Mouse (Mus musculus) left cerebral cortex, adult 8-10 months (tissue): Measurements from ENCODE around the gene Sdhaf4. TPM values are rescaled to one million over a fixed set of nuclear protein-coding genes. Genes with fewer than 3 reads are reported as not detected.
A peak's percentile ranks its signal among the peaks of the same experiment; 100 is the strongest.
"Not testable (repeated sequence)": the region's sequence is repeated elsewhere in the genome, so short reads cannot be mapped to it uniquely, and the experiment has no call there.

Experiments used
- DNase-seq, 2 experiments: peaks; one replicate each; pipeline ENCODE4 v3.0.0; 2022; ENCODE audit warnings: low spot score in 2 of 2
- total RNA-seq, 4 experiments: library from RNA; stranded (reverse); gene quantifications; 2 replicates each; pipeline ENCODE4 v1.2.4; 2022

Gene Sdhaf4
- 10 to 100 TPM; 45.8 to 54.6 (median 51.3) TPM for total RNA-seq

DNA sequence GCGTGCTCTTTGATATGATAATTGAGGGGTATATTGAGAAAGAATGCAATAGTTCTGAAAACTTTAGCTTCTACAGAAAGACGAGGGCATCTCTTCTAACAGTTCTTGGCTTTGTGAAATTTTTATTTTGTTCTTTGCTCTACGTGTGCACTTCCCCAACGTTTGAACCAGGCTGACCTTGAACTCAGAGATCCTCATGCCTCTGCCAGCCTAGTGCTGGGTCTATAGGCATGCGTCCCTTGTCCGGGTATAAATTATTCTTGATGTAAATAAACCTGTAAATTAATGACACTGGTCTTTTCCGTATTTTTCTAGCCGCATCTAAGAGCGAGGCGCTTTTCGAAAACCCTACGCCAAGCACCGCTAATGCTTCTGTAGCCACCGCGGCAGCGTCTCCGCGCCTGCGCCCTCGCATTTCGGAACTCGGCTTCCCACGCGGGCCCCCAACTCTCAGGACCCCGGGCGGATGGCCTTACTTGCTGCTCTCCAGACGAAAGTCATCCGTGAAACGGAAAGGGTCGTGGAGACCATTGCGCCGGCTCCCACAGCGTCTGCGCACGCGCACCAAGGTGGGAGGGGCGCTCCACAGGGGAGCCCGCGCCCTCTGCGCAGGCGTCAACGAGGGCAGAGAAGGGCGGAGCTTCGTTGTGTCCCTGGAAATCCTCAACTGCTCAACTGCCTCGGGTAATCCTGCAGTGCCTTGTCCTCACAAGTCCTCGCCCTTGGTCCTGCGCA lies at the start of gene Sdhaf4:
Gene Sdhaf4, minus strand, starts transcription at position 587 of the 735 bp plus-strand sequence.
- DNase-seq, result peak; percentile 85 to 95

DNA sequence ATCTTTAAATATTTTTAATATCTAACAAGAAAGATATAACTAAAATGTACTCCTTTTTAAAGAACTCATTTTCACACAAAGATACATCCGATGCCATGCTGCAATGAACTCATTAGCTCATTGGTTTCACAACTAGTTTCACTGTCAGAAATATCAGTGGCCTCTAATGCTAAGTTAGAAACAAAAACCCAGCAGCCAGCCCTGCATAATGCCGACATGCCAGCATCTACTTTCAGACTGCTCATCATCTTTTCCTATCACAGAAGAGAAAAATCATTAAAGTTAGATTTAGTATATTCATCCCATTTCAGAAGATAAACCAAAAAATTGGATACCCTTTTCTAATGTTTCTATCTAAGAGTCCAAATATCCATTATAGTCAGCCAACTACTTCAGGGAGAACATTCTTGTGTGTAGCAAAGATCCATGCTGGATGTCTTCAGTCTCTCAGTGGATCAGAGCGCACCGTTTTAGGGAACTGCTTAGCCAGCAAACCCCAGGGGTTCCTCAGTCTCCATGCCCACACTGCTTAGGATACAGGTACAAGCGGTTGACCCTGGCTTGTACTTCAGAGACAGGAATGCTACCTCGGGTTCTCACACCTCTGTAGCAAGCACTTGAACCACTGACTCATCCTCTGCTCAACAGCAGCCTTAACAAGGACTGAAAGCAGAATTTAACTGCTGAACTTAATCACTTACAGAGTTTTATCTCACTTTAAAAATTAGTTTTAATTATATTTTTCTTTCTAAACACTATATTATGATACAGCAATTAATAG lies 41.5 kb upstream of the Sdhaf4 start:
- no peak for DNase-seq

DNA sequence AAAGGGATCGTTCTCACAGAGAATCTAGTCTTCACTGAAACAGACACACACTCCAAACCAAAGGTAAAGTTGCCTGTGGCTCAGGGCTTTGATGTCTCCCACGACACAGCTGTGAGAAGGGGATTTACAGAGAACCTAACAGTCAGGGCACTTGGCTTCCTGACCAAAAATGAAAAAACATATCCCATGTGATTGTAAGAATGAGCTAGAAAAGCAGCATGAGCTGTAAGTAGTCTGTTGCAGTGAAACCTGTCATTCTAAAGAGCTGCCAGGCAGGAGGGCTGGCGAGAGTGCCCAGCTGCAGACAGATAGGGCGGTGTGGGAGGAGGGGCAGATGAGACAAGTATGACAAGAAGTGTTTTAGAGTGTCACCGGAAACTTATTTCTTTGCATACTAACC lies 40.2 kb upstream of the Sdhaf4 start:
- no peak for DNase-seq

DNA sequence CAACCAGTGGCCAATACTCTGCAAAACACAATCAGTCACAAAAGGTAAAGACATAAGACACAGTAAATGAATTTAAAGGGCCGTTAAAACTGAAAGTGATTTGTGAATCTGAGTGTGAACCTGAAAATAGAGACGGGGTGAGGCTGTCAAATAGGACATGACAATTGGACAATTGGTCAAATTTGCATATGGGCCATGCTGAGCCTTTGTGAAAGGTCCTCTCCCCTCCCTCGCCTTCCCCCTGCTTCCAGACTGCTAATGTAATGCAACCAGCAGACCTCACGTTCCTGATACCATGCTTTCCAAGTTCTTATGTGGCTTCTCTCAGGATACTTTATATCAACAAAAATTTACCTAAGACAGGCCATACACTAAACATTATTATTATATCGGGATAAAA lies 37.6 kb upstream of the Sdhaf4 start:
- DNase-seq, result no peak

DNA sequence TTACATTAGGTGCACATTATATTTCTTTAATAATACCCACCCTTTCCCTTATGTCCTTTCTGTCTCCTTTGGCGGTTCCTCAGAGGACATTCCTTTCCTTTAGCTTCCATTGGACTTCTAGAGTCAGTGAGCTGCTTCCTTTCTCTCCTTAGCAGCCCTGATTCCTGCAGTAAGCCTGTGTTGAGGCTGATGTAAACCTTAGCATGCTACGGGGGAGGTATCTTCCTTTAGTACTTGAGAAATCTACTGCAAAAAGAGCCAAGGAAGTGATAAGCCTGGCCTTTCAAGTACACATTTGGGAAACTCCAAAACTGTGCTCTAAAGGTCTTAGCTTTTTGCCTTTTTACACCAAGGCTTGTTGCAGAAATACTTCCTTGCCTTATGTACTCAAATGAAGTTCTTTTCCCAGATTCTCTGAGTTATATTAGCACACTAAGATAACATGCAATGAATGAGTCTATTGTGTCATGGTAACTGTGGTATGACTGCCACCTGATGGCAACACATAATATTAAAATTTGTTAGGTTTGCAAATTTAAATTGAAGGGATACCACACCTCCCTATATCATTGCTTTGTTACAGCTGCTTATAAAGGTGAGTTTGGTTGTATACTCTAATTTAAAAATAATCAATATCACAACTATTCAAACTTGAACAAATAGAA lies 28.4 kb upstream of the Sdhaf4 start:
- DNase-seq, result no peak

DNA sequence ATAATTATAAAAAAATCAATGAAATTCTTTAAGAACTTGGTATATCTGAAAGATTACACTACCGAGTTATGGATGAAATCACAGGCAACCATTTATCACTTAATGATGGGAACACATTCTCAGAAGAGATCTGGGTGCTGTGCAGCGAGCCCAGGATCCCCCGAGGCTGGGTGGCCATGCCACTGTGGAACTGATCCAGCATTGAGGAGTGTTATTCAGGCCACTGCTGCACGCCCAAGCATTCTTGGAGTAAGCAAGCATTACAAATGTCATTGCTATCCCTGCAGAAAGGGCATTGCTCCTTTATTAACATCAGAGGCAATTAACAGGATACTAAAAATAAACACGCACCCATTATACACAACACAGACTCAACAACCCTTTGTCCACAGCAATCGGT lies 5.4 kb upstream of the Sdhaf4 start:
- DNase-seq, result no peak

DNA sequence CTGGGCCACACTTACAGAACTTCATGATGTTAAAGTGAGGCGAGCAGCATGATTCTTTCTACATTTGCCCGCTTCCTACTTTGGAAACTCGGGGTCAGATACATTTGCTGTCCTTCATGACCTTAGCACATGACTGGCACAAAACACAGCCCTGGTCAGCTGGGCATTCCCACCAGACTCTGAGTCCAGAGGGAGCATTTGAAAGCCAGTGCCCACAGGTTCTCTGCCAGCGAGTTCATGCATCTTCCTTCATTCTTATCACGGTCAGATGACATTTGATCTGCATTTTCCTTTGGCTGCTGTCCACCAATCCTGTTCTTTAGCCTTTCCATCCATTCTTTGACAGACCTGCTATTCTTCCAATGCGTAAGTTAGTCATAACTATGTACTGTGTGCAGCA lies 4.6 kb upstream of the Sdhaf4 start:
- no peak for DNase-seq

DNA sequence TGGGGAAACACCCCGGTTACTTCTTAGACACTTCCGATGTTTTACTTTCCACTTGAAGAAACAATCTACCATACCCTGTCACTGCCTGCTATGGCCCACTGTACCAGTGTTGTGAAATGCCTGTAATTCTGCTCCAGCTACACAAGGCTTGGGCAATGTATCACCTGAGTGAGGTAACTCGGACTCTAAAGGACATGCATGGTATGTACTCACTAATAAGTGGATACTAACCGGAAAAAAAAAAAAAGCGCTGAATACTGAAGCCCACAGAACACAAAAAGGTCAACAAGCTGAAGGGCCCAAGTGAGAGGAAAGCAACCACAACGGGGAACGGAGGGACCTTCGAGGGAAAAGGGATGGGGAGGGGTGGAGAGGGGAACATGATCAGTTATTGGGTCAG lies 2.2 kb upstream of the Sdhaf4 start:
- DNase-seq, result no peak

DNA sequence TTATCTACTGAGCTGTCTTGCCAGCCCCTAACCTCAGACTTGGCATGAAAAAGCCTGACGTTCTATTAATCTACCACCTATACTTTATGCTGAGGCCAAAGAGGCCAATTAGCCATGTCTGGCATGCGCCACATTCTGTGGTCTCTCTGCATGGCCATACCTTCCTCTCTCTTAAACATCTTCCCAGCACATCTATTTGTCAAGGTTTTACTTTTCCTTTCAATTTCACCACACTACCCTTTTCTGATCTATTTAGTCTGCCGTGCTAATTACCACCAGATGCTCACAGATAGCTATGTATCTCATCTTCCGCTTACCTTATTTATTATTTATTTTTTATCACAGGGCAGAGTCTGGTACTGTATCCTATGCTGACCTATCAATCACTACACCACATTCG lies 6.1 kb downstream of the Sdhaf4 start:
- DNase-seq, result no peak

DNA sequence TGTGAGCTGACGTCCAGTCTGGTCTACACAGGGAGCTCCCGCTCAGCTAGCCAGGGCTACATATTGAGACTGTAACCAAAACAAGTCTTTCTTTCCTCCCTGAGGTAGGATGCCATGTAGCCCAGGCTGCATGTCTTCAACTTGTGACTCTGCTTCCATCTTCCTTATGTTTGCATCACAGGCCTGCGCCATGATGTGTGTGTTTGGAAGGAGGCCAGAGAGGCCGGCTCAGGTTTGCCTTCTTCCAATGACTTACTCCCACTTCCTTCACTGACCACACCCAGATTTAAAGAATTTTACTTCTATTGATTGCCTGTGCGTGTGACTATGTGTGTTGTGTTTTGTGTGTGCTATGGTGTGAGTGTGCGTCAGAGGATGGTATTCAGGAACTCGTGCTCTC lies 6.6 kb downstream of the Sdhaf4 start:
- DNase-seq, result no peak

DNA sequence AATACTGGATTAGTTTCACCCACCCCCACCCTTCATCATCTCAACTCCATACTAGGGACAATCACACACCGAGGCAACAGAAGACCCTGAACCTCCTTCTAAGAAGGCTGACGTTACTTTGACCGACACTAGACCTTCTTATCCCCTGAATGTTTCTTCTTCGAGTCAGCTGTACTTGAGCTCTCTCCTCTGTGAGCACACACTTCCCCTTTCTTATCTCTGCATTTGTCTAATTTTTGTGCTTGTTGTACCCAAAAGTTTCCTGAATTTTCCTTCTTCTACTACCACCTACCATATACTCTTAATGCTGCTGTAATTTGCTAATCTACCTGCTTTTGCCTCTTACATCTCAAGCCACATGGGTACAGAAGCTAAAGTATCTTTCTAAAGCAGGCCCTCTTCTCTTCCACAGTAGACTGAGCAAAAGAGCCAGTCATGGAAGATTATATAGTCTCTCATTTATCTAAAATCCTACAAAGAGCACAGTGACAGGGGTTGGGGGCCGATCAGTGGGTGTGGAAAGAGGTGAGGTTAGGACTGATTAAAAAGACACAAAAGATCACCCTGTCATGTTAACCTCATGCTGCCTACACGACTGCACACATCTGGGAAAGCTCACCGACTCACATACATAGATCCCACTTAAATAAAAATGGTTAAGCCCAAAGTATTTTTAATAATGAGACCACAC lies 7.2 kb downstream of the Sdhaf4 start:
- no peak for DNase-seq

DNA sequence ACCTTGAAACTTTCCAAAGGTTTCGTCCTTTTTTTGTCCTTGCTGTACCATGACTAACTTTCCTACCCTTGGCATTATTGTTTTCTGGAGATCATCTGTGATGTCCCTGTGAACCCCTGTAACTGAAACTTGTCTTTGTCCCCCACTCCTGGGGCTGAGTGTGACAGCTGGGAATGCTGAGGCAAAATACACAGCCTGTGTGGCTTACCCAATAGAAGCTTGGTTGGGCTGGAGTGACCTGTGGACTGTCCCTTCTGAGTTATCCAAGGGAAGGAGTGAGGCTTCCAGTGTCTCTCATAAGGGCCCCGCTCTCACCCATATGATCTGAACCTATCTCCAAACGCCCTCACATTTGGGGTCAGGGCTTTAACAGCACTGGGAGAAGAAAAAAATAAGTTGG lies 8.0 kb downstream of the Sdhaf4 start:
- no peak for DNase-seq

DNA sequence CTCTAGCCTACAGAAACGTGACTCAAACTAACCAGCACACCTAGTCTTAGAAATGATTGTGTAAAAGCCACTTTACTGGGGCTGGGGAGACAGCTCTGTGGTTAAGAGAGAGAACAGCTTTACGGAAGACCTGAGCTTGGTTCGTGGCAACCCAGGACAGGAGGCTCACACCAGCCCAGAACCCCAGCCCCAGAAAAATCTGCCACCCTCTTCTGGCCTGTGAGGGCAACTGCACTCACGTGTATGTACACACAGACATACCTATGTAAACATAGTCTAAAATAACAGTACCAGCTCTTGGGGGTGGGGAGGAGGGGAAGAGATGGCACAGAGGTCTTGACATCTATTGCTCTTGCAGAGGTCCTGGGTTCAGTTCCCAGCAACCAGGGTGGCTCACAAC lies 10.0 kb downstream of the Sdhaf4 start:
- DNase-seq, result no peak

DNA sequence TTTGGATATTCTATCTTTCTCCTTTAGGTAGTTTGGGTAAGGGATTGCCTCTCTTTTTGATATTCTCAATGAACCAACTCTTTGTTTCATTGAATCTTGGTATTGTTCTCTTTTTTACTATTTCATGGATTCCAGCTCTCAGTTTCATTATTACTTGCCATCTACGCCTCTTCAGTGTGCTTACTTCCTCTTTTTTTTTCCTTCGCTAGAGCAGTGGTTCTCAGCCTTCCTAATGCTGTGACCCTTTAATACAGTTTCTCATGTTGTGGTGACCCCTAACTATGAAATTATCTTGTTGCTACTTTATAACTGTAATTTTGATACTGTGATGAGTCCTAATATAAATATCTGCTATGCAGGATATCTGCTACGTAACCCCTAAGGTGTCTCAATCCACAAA lies 22.3 kb downstream of the Sdhaf4 start:
- DNase-seq, result no peak

DNA sequence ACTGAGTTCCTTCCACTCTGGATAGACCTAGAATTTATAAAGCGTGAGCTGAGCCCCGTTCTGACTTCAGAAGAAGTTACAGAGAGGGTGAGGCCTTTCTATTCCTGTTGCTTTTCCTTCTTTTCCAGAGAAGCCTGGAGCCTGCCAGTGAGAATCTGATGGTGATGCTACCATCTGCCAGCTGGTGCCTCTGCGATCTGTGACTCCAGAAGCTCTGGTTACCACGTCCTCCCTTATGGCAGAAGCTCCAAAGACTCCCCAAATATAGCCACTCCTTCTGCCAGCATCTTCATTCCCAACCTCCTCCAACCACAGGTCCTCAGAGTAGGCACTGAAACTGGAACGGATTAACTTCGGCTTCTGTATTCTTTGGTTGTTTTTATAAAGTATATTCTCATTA lies 27.2 kb downstream of the Sdhaf4 start:
- DNase-seq, result peak; percentile 18 to 84

DNA sequence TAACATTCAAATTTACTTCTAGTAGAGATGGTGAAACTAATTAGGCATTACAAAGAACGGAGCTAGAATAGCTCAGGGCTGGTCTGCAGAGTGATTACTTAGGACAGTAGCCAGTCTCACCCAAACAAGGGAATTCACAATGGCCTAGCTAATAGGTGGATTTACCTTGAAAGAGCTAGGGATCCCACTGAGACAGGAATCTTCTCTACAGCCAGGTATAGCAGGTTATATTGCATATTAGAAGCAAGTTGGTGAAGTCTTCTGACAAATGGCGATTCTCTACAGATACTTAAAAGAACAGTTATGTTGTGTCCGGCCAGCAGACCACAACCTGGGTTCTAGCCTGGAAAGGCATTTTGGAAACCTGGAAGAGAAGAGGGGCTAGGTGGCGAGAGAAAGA lies 34.3 kb downstream of the Sdhaf4 start:
- not testable (repeated sequence) for DNase-seq

DNA sequence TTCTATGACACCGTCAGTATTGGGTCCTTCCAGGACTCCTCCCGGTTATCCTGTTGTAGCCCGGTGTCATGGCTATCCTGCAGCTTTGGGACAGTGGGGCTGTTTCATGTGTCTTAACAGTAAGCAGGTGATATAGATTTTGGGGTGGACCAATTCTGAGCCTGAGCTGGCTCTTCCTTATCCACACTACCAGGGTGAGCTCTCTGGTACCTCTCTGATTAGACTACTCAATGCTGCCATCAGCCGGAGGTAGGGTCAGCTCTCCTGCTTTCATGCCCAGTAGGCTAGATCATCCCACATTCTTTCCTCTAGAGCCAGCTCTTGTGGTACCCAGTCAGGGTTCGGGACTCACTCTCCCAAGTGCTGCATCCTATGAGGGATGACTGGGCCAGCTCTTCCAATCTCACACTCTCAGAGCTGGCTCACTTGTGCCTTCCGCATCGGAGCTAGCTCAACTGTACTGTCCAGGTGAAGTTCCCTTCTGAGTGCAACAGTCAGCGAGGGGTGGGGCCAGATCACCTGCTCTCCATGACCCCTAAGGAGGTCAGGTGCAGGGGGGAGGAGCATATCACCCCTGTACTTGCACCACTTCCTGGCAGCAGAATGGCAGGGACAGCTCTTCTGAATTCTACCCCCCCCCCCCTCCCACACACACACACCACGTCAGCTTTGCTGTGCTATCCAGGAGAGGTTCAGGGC lies 37.3 kb downstream of the Sdhaf4 start:
- DNase-seq, result no peak

DNA sequence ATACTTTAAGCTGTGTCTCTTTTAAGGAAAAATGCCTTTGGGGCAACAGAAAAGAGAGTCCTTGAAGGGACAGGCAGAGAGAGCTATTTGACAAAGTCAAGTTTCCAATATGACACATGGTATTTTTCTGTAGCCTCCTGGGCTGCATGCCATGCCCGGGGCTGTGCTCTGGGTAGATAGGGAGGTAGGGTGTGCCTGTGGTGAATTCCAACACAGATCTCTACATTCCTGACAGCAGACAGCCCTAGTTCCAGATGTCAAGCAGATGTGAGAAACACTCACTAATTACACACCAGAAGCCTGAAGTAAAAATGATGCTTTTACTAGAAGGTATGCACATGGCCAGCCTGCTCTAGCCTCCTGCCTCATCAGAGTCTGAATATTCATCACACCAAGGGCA lies 39.2 kb downstream of the Sdhaf4 start:
- no peak for DNase-seq

DNA sequence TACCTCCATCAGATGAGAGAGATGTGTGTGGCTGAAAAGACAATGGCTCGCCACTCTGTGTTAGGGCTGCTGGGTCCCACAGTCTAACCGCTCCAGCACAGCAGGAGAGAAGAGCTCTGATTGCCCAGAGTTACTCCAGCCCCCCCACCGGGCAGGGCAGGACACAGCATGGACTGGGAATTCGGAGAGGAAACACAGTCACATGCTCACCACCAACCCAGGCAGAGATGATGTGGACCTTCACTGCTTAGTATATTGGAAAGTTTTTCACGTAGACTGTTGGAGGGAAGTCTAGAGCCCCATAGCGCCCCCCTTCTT lies 46.1 kb downstream of the Sdhaf4 start:
- DNase-seq, result no peak

DNA sequence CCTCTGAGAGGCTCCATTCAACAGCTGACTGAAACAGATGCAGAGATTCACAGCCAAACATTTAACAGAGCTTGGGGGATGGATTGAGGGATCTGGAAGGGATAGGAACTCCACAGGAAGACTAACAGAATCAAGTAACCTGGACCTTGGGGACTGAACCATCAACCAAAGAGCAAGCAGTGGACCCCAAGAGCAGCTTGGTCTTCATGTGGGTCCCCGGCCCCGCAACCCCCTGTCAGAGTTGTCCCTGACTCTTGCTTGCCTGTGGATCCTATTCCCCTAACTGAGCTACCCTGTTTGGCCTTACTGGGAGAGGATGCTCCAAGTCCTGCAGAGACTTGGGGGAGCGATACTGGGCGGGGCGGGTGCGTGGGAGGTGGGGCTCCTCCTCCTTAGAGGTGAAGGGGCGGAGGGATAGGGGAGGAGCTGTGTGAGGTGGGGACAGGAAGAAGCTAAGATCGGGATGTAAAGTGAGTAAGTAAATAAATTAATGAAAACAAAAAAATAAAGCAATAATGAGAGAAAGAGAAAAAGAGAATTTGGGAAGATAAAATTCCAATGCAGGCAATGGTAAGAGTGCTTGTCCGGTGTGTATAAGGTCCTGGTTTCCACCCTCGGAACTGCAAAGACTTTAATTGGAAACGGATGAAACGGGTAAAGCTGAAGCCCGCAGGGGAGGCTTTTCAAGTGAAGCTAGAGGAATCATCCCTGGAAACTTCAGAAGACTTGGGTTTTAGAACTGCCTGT lies 46.6 kb downstream of the Sdhaf4 start:
- no peak for DNase-seq

DNA sequence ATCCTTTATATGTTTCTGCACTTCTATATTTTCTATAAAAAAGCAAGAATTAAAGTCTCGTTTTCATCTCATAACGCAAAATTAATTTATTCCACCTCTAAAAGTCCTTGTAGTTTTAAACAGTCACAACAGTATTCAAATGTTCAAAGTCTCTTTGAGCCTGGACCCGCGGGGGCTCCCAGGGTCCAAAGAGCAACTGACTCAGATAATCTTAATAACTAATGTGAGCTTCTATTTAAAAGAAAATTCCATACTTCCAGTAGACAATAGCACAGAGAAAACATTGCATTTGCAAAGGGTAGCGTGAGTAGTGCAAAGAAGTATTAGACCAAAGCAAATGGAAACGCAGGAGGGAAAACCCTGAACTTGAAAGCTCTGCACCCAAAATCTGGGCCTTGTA lies 47.4 kb downstream of the Sdhaf4 start:
- no peak for DNase-seq
